Mouse (Mus musculus) heart, postnatal 10 days (tissue): Measurements from ENCODE around the gene Clstn2. TPM values are rescaled to one million over a fixed set of nuclear protein-coding genes. Genes with fewer than 3 reads are reported as not detected.

Experiments
- DNase-seq, 2 experiments: peaks; one replicate each; pipeline ENCODE4 v3.0.0; 2021
- intact Hi-C: fragments of 180-260 bp; cut with DNase I; formaldehyde crosslinking; loops from one replicate; pipeline ENCODE4 v1.15.1; 2025
- total RNA-seq, 2 experiments: library from RNA; stranded (reverse); gene quantifications; 2 replicates each; pipeline ENCODE4 v1.2.3; 2021

The Clstn2 gene
- total RNA-seq, 2 experiments from 2014 or later: 2.5 TPM

DNA sequence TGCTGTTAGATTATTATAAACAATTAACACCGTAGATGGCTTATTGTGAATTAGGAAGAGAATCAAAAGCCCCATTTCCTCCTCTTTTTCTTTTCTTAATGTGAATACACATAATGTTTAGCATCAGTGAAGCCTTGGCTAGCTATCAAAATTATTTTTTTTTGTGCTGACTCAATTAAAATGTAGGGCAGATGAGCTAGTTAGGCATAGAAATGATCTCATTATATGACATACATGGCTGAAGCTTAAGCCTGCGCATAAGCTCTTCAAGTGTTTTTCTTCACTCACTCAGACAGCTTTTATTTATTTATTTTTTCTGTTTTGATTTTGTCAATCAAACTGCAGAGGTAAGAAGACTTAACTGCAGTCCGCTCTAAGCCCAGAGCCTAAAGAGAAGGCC is 405.1 kb downstream of the Clstn2 start:
- intact Hi-C loops: no loop called here
- no peak for DNase-seq

DNA sequence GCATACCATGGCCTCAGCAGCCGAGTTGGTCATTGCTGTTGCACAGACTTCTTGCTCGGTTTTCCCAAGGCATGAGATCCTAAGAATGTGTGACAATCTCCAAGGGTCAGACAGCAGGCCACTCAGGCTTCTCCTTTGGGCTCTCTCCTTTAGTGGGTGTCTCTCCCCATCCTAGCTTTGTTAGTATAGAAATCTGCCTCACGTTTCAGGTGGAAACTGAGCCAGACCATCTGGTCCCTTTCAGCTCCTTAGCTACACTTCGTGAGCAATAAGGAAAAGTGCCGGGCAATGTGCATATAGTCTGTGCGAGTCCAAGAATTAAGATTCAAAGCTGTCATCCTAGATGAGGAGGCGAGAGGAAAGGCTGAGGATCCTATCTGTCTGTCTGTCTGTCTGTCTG is 422.4 kb downstream of the Clstn2 start:
- intact Hi-C loops: no loop called here

DNA sequence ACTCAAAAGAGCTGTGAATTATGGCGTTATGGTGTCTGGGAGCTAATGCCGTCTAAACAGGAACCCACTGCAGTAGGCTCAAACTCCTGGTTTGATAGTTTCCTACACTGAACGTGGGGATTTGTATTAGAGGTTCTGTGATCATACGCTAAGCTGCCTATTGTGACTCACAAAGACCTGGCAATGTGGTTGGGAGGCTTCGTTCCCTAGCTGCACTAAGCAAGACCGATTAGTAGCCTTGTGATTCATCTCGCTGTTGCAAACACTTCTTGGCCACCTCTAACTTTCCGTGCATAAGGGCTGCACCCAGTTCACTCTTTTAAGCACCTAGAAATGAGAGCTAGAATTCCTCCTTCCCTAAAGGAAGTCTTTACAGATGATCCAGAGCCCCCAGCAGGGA is 429.3 kb downstream of the Clstn2 start:
- intact Hi-C loops: no loop called here
- DNase-seq: no peak

More for the DNA sequence above, 422.4 kb downstream of the Clstn2 start:
- DNase-seq: no peak

DNA sequence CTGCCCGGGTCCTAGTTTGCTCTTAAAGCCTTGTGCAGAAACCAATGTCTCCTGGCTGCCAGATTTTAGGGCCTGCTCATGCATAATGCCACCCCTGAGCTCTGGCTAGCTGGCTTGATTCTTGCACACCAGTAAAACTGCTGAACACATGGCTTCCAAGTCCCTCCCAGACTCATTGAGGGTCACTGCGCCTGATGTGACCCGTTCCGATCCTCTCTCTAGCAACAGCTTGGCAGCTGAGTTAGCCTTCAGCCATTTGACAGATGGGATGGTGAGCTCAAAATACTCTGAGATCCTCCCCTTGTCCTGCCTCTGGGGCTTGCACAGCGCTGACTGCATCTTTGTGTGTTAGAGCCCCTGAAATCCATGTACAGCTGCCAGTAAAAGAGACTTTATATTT is 430.5 kb downstream of the Clstn2 start:
- intact Hi-C loops: no loop called here
- DNase-seq: no peak

DNA sequence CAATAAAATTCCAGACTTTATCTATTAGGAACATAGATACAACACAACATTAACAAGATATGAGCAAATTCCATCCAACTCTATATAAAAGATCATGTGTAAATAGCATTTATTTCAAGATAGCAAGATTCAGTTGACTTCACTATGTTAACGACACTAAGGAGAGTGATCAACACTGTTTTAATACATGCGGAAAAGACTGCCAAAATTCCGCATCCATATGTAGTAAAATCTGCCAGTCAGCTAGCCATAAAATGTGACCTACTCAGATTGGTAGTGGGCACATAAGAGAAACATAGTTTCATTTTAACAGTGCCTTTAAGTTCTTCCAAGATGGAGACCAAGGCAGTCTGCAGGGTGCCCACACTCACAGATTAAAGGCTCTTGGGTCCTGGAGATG is 434.0 kb downstream of the Clstn2 start:
- DNase-seq: no peak
- intact Hi-C loops: no loop called here

DNA sequence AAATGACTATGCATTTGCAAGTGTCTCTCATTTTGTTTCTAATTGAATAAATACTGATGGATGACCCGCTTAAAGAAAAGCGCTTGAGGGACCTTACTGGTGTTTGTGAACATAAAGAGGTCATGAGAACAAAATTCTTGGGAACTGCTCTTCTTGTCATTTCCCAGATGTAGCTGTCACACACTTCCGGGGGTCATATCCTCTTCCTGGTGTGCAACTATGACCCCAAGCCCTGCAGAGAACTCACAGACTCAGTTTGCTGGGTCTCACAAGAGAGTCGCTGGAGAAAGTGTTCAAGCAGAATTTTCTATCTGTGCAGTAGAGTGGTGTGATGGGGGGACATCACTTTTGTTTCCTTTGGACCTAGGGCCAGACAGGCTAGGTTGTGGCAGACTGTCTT is 442.3 kb downstream of the Clstn2 start:
- intact Hi-C loops: no loop called here
- no peak for DNase-seq

DNA sequence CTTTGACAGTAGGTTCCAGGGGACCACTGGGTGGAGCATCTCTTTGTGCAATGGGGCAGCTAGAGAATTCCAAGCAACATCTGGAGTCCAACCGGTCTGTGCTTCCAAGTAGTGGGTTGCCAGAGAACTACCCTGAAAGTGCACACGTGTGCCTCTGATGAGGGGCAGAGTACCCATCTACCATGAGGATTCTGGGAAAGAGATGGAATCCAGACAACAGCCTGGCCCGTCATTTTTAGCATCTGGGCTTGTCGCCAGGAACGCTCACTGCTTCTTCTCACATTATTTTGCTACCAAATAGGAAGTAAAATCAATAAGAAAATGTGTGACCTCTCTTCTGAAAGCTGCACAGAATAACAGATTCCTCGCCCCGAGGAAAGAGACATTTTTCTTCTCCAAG is 462.1 kb downstream of the Clstn2 start:
- peak in 1 of 2 experiments; percentile 8 for DNase-seq

DNA sequence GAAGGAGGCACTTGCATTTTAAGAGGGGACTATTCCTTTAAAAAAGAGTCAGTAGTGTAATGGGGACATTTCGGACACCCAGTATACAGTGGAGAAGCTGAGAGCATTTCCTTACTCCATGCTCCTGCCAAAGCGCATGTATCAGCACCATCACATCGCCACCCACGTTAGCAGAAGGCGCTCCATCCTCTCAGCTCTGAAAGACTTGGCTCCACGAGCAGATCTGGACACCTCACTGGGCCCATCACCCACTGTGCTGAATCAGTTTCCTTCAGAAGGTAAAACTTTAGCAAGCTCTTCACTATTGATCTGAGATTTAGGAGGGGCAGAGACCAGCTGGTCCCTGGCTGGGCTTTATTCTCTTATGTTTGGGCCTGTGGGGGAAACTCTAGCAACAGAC is 469.9 kb downstream of the Clstn2 start:
- intact Hi-C loops: no loop called here
- DNase-seq: no peak

More for the DNA sequence above, 462.1 kb downstream of the Clstn2 start:
- intact Hi-C loops: no loop called here

DNA sequence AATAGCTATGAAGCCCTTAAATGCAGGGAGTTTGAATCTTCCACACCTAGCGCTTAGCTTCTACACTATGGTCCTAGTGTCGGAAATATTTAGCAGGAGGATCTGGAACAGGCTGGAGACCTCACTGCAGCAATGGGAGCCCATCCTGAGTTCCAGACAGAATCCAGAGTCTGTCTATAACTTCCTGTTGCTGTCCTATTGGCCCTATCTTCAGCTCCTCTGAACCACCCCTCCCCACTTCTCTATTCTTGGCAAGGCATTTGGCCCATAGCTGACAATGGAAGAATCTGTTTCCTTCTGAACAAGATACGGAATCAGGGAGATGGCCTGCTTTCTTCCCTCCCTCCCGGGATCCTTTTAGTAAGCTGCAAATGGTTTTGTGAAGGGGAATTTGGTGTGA is 488.6 kb downstream of the Clstn2 start:
- intact Hi-C loops: no loop called here
- DNase-seq: peak; percentile 9 to 13

DNA sequence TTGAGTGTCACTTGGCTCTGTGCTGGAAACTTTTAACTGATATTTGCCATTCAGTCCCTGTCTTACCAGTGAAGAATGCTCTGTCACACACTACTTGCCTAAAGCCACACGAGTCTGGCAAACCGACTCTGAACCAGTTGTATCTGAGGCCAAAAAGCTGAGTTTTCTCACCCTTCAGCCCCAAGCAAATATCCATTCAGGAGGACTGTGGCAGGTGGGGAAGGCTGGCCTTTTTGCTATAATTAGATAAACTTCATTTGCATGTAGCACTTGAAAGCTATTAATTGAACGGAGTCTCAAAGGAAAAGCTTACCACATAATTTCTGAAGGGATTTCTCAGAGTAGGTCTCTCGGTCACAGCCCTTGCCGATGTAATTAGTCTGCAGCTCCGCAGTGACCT is 491.6 kb downstream of the Clstn2 start:
- intact Hi-C loops: no loop called here
- no peak for DNase-seq

DNA sequence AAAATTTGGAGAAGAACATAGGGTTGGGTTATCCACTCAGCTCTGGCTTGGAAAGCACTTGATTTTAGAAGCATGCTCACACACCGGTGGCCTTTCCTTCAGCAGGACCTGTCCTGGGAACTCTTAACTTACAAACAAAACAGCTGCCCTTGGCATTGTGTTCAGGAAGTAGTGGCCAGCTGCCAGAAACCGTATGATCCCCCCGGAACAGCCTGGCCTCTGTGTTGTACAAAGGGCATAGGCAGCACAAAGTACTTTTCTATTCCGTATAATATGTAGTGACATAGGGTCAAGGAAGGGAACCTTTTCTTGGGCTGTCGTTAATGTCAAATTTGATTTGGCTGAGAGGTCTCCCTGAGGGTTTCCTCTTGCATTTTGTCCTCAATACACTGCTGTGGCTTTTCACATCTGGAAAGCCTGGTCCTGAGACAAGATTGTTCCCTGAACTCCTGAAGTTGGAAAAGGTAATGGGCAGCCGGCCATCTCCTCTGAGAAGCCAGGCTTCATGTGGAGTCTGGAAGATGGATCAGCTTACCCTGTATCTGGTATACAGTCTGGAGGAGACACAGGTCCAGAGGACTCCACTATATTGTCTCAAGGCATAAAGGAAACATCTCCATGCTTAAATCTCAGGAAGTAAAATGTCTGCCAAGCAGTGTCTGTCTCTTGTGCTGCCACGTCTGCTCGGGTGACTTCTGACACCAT is 494.8 kb downstream of the Clstn2 start:
- DNase-seq: peak in 1 of 2 experiments; percentile 8

DNA sequence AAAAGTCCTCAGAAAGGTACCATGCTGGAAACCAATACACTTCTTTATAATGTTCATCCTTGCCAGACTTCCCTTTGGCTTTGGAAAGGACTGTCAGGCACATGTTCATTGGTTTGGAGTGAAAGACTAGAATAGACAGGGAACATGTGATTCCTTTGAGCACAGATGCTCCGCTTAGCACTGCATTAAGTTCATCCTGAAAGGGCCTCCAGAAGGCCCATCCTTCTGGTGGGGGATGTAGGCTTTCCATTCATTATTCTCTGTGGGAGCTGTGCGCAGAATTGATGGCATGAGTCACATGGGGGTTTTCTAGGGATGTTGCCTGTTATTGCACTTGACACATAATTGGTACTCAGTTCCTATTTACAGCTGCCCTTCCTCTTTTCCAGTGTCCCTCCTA is 498.8 kb downstream of the Clstn2 start:
- intact Hi-C loops: no loop called here
- no peak for DNase-seq

More for the DNA sequence above, 494.8 kb downstream of the Clstn2 start:
- intact Hi-C loops: no loop called here

DNA sequence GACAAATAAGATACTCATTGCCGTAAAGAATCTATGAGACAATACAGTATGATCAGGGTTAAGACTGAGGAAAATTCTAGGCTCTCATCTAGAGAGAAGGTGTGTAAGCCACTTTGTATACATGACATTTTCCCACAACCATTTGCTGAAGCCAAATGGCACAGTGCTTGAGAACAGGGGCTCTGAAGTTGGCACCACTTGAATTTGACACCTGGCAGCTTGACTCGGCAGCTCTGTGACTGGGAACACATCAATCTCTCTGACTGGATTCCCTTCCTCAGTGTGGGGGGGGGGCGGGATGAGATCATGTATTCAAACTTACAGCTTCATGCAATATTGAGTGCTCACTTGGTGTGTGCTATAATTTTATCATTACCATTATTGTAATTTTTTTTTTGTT is 499.7 kb downstream of the Clstn2 start:
- intact Hi-C loops: no loop called here
- DNase-seq: no peak

DNA sequence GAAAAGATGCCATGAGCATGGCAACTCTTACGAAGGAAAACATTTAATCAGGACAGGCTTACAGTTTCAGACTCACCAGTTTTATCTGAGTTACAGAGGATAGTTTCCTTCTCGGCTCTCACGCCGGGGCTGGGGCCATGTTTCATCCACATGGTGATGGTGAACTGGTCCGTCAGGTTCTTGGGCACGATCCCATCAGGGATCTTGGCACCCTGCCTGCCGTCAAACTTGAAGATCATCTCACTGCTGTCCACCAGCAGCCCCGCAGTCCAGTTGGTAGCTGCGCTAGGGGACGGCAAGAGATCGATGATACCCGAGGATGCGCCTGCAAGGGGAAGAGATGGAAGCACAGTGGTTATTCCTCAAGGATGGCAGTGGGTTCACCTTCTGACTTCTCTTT is 500.4 kb downstream of the Clstn2 start:
- intact Hi-C loops: no loop called here
- no peak for DNase-seq

DNA sequence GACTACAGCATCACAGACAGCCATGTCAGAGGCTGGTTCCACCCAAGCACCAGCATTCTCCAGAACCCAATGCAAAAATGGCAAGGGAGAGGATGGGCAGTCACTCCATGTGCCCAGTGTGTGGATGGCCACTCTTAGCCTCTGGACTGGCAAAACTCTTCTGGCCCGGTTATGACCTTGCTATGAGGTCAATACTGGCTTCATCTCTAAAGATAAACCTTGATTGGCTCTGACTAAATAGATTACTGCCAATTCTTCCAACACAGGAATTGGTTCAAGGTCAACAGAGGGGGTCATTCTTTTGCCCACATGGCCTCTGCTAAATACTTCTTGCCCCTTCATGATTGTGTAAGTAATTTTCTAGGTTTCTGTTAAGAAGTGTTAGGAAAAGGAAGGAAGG is 505.1 kb downstream of the Clstn2 start:
- DNase-seq: no peak
- intact Hi-C loops: no loop called here

DNA sequence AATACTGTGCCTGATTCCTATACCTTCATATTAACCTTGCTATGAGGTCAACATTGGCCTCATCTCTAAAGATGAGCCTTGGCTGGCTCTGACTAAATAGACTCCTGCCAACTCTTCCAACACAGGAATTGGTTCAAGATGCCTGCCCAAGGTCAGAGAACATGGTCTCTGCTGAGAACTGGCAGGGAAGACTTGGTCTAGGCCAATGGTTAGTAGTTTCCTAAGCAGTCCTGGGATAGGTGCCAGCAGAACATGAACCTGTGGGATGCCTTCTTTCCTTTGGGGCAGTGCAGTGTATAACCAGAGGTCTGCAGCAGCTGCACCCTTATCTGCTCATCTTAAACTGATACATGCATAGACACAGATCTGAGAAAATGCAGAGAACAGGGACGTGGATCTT is 505.7 kb downstream of the Clstn2 start:
- intact Hi-C loops: no loop called here

DNA sequence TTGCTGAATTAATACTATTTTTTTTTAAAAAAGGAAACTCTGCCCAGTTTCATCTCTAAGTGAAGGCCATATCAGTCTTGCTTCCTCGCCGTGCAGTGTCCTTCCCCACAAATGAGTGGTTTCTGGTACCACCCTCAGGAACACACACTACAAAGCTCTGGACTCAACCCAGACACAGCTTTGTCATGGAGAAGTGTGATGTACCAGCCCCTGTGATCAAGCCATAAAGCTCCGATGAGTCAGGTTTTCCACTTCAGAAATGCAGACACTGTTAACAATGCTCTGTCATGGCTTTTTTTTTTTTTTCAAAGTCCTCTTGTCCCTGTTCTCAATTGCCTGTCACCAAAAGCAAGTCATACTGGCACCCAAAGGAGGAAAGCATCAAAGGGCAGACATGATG is 507.4 kb downstream of the Clstn2 start:
- intact Hi-C loops: no loop called here
- DNase-seq: no peak

More for the DNA sequence above, 505.7 kb downstream of the Clstn2 start:
- DNase-seq: peak; percentile 2 to 13

DNA sequence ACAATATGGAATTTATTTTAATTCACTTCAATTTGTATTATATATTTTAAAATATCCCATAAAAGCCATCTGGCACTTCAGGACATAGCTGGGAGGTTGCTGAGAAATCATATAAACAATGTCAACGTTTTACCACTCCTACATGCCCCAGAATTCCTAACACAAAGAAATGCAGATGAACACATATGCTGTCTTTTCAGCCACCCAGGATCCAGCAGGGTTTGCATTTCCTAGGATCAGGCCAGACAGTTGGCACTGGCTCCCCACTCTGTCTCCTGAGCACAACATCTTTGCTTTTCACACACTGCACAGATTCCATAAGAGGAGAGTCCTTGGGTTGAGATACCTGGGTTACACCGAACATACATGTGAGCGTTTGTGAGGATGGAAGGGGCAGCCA is 508.1 kb downstream of the Clstn2 start:
- DNase-seq: no peak

DNA sequence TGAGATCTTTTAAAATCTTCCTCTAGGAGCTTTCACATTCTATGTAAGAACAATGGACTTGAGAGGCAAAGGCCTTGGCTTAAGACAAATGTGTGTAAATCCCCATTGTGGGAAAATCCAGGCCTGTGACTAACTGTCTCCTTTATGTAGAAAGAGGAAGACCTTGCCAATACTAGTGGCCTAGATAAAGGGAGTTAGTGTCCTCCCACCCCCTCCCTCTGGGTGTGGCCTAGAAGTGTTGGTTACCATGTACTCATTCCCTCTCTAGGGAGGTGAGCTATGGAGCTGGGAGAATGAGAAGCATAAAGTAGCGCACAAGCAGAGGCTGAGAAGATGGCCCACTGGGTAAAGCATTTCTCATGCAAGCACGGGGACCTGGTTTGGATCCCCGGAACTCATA is 512.2 kb downstream of the Clstn2 start:
- intact Hi-C loops: no loop called here
- DNase-seq: no peak

More for the DNA sequence above, 508.1 kb downstream of the Clstn2 start:
- intact Hi-C loops: no loop called here

DNA sequence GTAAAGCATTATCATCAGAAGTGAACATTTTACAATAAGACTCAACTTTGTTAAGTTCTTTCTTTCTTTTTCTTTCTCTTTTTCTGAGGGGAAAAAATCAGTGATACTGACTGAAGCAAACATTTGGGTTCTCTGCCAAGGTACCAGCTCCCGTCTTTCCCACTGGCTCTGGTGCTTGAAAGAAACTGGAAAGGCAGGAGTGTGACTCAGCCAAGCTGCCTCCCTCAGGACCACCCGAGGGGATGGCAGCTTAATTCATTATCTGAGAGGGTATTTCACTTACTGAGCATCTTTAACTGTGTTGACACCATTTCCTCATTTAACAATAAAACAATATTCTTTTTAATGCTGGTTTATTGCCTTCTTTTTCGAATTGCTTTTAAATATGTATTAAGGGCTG is 516.0 kb downstream of the Clstn2 start:
- intact Hi-C loops: no loop called here
- no peak for DNase-seq

DNA sequence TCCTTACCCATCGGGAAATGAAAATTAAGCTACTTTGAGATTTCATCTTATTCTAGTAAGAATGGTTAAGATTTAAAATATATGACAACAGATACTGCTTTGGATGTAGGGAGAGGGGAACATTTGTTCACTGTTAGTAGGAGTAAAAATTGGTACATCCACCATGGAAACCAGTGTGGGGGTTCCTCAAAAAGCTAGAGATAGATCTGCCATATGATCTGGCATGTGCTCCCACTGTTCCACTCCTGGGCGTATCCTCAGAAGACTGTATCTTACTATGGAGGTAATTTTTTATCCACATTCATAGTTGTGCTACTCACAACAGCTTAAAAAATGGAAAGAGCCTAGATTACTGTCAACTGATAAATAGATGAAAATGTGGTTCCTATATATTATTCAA is 518.3 kb downstream of the Clstn2 start:
- no peak for DNase-seq
- intact Hi-C loops: no loop called here

DNA sequence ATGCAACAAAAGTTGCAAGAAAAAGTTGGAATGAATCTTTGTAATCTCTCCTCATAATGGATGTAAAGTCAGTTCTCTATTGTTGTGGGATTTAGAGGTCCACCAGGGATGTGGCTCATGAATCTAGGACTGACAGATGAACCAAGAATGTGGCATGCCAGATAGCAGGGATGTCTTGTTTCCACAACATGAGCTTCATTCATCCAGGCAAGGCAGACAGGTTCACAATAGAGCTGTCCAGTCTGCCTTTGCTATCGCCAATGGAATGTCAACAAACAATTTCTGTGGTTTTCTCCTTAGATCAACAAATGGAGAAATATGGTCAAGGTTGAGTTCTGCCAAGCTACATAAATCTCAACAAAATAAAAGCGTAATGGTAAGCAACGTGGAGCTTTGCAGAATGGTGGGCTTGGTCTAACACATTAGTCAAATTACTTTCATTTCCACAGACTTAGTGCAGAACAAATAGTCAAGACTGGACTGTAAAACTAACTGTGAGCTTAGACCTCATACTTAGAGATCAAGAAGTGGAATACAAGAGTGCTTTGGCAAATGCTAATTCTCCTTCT is 520.6 kb downstream of the Clstn2 start:
- intact Hi-C loops: no loop called here
- DNase-seq: no peak

DNA sequence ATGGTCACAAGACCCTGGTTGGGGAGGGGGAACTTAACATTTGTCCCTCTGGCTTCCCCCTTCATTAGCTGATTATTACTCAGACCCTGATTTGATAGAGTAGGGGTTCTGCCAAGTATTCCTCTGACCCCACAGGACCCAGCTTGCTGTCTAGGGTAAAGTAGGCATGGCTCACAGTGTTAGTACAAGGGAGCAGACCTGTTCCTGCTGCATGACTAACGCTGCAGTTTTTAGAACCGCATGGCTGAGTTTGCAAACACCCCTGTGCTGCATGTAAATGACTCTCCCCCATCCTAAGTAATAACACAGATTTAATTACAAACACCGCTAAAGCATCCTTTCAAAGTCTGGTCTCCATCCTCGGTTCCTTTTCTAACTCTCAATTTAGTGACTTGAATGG is 531.6 kb downstream of the Clstn2 start:
- DNase-seq: no peak
- intact Hi-C loops: no loop called here
